Mouse (Mus musculus) myocyte (in vitro differentiated cells): Measurements from ENCODE around the gene Slc25a4. TPM values are rescaled to one million over a fixed set of nuclear protein-coding genes. Genes with fewer than 3 reads are reported as not detected.
"Not testable (repeated sequence)": the region's sequence is repeated elsewhere in the genome, so short reads cannot be mapped to it uniquely, and the experiment has no call there.

Experiments used
- H3K27me3 ChIP-seq: one replicate; pipeline ENCODE4 v1.6.1; 2011; ENCODE audit not compliant: control insufficient read depth, insufficient read depth, insufficient read length
- H3K36me3 ChIP-seq: one replicate; pipeline ENCODE4 v1.6.1; 2011; ENCODE audit not compliant: control insufficient read depth, insufficient read depth
- H3K4me2 ChIP-seq: one replicate; pipeline ENCODE4 v1.6.1; 2011; ENCODE audit warnings: low read depth, control low read depth
- H3K4me3 ChIP-seq: one replicate; pipeline ENCODE4 v1.5.1; 2011; ENCODE audit warnings: mild to moderate bottlenecking, control low read depth, moderate library complexity
- H3K79me2 ChIP-seq: one replicate; pipeline ENCODE4 v1.6.1; 2011; ENCODE audit not compliant: control insufficient read depth, insufficient read depth
- H3ac ChIP-seq: one replicate; pipeline ENCODE4 v1.6.1; 2011; ENCODE audit not compliant: control insufficient read depth, insufficient read length
- CEBPB ChIP-seq: IDR thresholded peaks from 2 replicates; pipeline ENCODE4 v1.6.1; 2011; ENCODE audit warnings: mild to moderate bottlenecking, moderate library complexity; ENCODE audit not compliant: poor library complexity, insufficient read depth, severe bottlenecking
- E2F4 ChIP-seq: IDR thresholded peaks from one replicate; pipeline ENCODE4 v1.6.1; 2011; ENCODE audit warnings: mild to moderate bottlenecking, control low read depth, moderate library complexity; ENCODE audit not compliant: insufficient read depth
- MAX ChIP-seq: IDR thresholded peaks from one replicate; pipeline ENCODE4 v1.6.1; 2011; ENCODE audit warnings: low read depth, mild to moderate bottlenecking, control low read depth
- MYOD1 ChIP-seq, 3 experiments: IDR thresholded peaks; one replicate each; pipeline ENCODE4 v1.6.1; 2011; ENCODE audit warnings: control low read depth in 2 of 3, low read depth in 2 of 3, mild to moderate bottlenecking in 2 of 3, moderate library complexity in 1 of 3; ENCODE audit not compliant: insufficient read length in 2 of 3, control insufficient read depth in 1 of 3
- MYOG ChIP-seq, 3 experiments: IDR thresholded peaks; one replicate each; pipeline ENCODE4 v1.6.1; 2011; ENCODE audit warnings: control low read depth in 2 of 3, low read depth in 2 of 3, mild to moderate bottlenecking in 2 of 3; ENCODE audit not compliant: insufficient read length in 2 of 3, control insufficient read depth in 1 of 3, insufficient read depth in 1 of 3
- POLR2A ChIP-seq: IDR thresholded peaks from one replicate; pipeline ENCODE4 v1.6.1; 2011; ENCODE audit warnings: low read depth, mild to moderate bottlenecking, control low read depth, moderate library complexity; ENCODE audit not compliant: insufficient read length
- POLR2AphosphoS2 ChIP-seq: IDR thresholded peaks from one replicate; pipeline ENCODE4 v1.6.1; 2011; ENCODE audit warnings: low read depth, control low read depth; ENCODE audit not compliant: insufficient read length
- REST ChIP-seq: IDR thresholded peaks from one replicate; pipeline ENCODE4 v1.6.1; 2011; ENCODE audit warnings: mild to moderate bottlenecking, control low read depth, moderate library complexity; ENCODE audit not compliant: insufficient read depth, insufficient read length
- SRF ChIP-seq: IDR thresholded peaks from one replicate; pipeline ENCODE4 v1.6.1; 2011; ENCODE audit warnings: low read depth; ENCODE audit not compliant: control insufficient read depth, insufficient read length
- TCF12 ChIP-seq: IDR thresholded peaks from one replicate; pipeline ENCODE4 v1.6.1; 2011; ENCODE audit warnings: mild to moderate bottlenecking, control low read depth; ENCODE audit not compliant: poor library complexity, insufficient read depth, severe bottlenecking
- TCF3 ChIP-seq: IDR thresholded peaks from one replicate; pipeline ENCODE4 v1.6.1; 2011; ENCODE audit warnings: low read depth, control low read depth; ENCODE audit not compliant: insufficient read length
- USF1 ChIP-seq: IDR thresholded peaks from one replicate; pipeline ENCODE4 v1.6.1; 2011; ENCODE audit warnings: low read depth, mild to moderate bottlenecking, control low read depth, moderate library complexity
- polyA plus RNA-seq: library from polyadenylated mRNA; unstranded; fragments of >200 nt; fragmentation: generic; extraction: Trizol; gene quantifications from one replicate; pipeline ENCODE4 v1.2.1, GENCODE M21; 2012; ENCODE audit warnings: missing spikeins

Gene Slc25a4
- polyA plus RNA-seq, 1 experiment, result 368 TPM

GRCm38 (mm10) chr8:46232798-46233197 lies 21.7 kb upstream of the Slc25a4 start:
- no peaks in the 10 kb centered on the region for H3K79me2 ChIP-seq
- TF ChIP-seq TCF3, result no peak
- H3K4me2 ChIP-seq, result no peak overlapping the region

GRCm38 (mm10) chr8:46231968-46232367 lies 20.9 kb upstream of the Slc25a4 start:
- not testable (repeated sequence) for H3K36me3 ChIP-seq, H3K4me3 ChIP-seq, H3K4me2 ChIP-seq, H3ac ChIP-seq, H3K27me3 ChIP-seq, H3K79me2 ChIP-seq
- TF ChIP-seq MYOD1 (IDR thresholded peaks at IDR 0.05; ENCODE audit: control insufficient read depth in 1 of 3, insufficient read length in 2 of 3, low read depth in 2 of 3), result peak; percentile 40 to 87 (median 69)

More at GRCm38 (mm10) chr8:46232798-46233197, 21.7 kb upstream of the Slc25a4 start:
- Histone ChIP-seq H3K27me3 (no peaks in the 10 kb centered on the region), H3ac (no peak overlapping the region), H3K4me3 (no peak overlapping the region), H3K36me3 (no peaks in the 10 kb centered on the region)

- Histone ChIP-seq H3K4me2 (no peak overlapping the region), H3K36me3 (no peaks in the 10 kb centered on the region), H3K27me3 (peaks cover under 1% of the 10 kb centered on the region), H3K4me3 (no peak overlapping the region), H3ac (no peak overlapping the region), H3K79me2 (no peaks in the 10 kb centered on the region)
- TF ChIP-seq REST, result no peak
- TF ChIP-seq POLR2A, result no peak
- TF ChIP-seq MAX, result no peak
- TF ChIP-seq MYOG (IDR thresholded peaks at IDR 0.05; ENCODE audit: control insufficient read depth in 1 of 3, insufficient read depth in 1 of 3, insufficient read length in 2 of 3, low read depth in 2 of 3), result no peak
- TF ChIP-seq POLR2AphosphoS2, result no peak
Measured at GRCm38 (mm10) chr8:46226622-46227021, 15.5 kb upstream of the Slc25a4 start.

- Histone ChIP-seq H3K27me3 (peaks cover 8% of the 10 kb centered on the region), H3K4me2 (no peak overlapping the region), H3K4me3 (no peak overlapping the region), H3K79me2 (no peaks in the 10 kb centered on the region), H3K36me3 (no peaks in the 10 kb centered on the region), H3ac (no peak overlapping the region)
- TF ChIP-seq MYOD1 (IDR thresholded peaks at IDR 0.05; ENCODE audit: control insufficient read depth in 1 of 3, insufficient read length in 2 of 3, low read depth in 2 of 3), result peak in 1 of 3 experiments; percentile 26
- TF ChIP-seq MYOG (IDR thresholded peaks at IDR 0.05; ENCODE audit: control insufficient read depth in 1 of 3, insufficient read depth in 1 of 3, insufficient read length in 2 of 3, low read depth in 2 of 3), result no peak
- TF ChIP-seq CEBPB, result no peak
- TF ChIP-seq USF1, result no peak
Measured at GRCm38 (mm10) chr8:46225501-46225900, 14.4 kb upstream of the Slc25a4 start.

GRCm38 (mm10) chr8:46220566-46220965 lies 9.5 kb upstream of the Slc25a4 start:
- TF ChIP-seq MYOG (IDR thresholded peaks at IDR 0.05; ENCODE audit: control insufficient read depth in 1 of 3, insufficient read depth in 1 of 3, insufficient read length in 2 of 3, low read depth in 2 of 3) (no peak), E2F4 (no peak), CEBPB (no peak), POLR2A (no peak), REST (no peak)
- H3K27me3 ChIP-seq, result peaks cover 10% of the 10 kb centered on the region
- no peaks in the 10 kb centered on the region for H3K79me2 ChIP-seq

GRCm38 (mm10) chr8:46216838-46217237 lies 5.8 kb upstream of the Slc25a4 start:
- H3K27me3 ChIP-seq, result peaks cover 10% of the 10 kb centered on the region
- H3K79me2 ChIP-seq, result no peaks in the 10 kb centered on the region
- no peak for TF ChIP-seq MAX
- peak; percentile 17 for TF ChIP-seq POLR2A
- H3K36me3 ChIP-seq, result no peaks in the 10 kb centered on the region
- H3ac ChIP-seq, result no peak overlapping the region
- no peak overlapping the region for H3K4me3 ChIP-seq
- H3K4me2 ChIP-seq, result peak overlapping the region; percentile 64

More at GRCm38 (mm10) chr8:46220566-46220965, 9.5 kb upstream of the Slc25a4 start:
- no peaks in the 10 kb centered on the region for H3K36me3 ChIP-seq
- no peak overlapping the region for H3ac ChIP-seq
- no peak overlapping the region for H3K4me2 ChIP-seq
- H3K4me3 ChIP-seq, result no peak overlapping the region

GRCm38 (mm10) chr8:46213971-46214480 lies 2.9 kb upstream of the Slc25a4 start:
- Histone ChIP-seq H3K79me2 (peaks cover 14% of the 10 kb centered on the region), H3ac (no peak overlapping the region), H3K27me3 (no peaks in the 10 kb centered on the region), H3K4me2 (no peak overlapping the region), H3K36me3 (no peaks in the 10 kb centered on the region), H3K4me3 (no peak overlapping the region)
- TF ChIP-seq MYOG (IDR thresholded peaks at IDR 0.05; ENCODE audit: control insufficient read depth in 1 of 3, insufficient read depth in 1 of 3, insufficient read length in 2 of 3, low read depth in 2 of 3) (no peak), REST (no peak), SRF (no peak), MYOD1 (IDR thresholded peaks at IDR 0.05; ENCODE audit: control insufficient read depth in 1 of 3, insufficient read length in 2 of 3, low read depth in 2 of 3) (no peak), E2F4 (no peak), POLR2A (no peak), POLR2AphosphoS2 (no peak), MAX (no peak), TCF12 (no peak), CEBPB (no peak), USF1 (no peak), TCF3 (no peak)
